Mouse (Mus musculus) cerebellum, adult 9-11 months (tissue): Measurements from ENCODE around the gene Ccdc148.

Source experiments
- DNase-seq: peaks from one replicate; pipeline ENCODE4 v3.0.0; 2022

The Ccdc148 gene

GRCm38 (mm10) chr2:59178191-59178590 lies 17.7 kb upstream of the Ccdc148 start:
- DNase-seq, result peak; percentile 19

- no peak for DNase-seq
These were observed 15.4 kb upstream of the Ccdc148 start for GRCm38 (mm10) chr2:59175926-59176325.

- no peak for DNase-seq
These were observed 11.1 kb upstream of the Ccdc148 start for GRCm38 (mm10) chr2:59171533-59171932.

- DNase-seq, result no peak
These were observed 10.1 kb upstream of the Ccdc148 start for GRCm38 (mm10) chr2:59170593-59170992.

- DNase-seq, result no peak
These were observed 9.7 kb upstream of the Ccdc148 start for GRCm38 (mm10) chr2:59170208-59170589.

- no peak for DNase-seq
These were observed 9.2 kb upstream of the Ccdc148 start for GRCm38 (mm10) chr2:59169572-59170207.

- peak; percentile 59 for DNase-seq
These were observed 7.3 kb upstream of the Ccdc148 start for GRCm38 (mm10) chr2:59167830-59168229.

- no peak for DNase-seq
These were observed 6.5 kb upstream of the Ccdc148 start for GRCm38 (mm10) chr2:59166976-59167375.

GRCm38 (mm10) chr2:59162285-59162600 lies 1.8 kb upstream of the Ccdc148 start:
- no peak for DNase-seq

- DNase-seq, result peak; percentile 79
These were observed 1.2 kb upstream of the Ccdc148 start for GRCm38 (mm10) chr2:59161441-59162284.

- DNase-seq, result peak; percentile 74
These were observed 548 bp upstream of the Ccdc148 start for GRCm38 (mm10) chr2:59161021-59161440.

GRCm38 (mm10) chr2:59159961-59160604 lies 400 bp downstream of the Ccdc148 start:
- DNase-seq, result peak; percentile 71

- DNase-seq, result no peak
These were observed 2.4 kb downstream of the Ccdc148 start for GRCm38 (mm10) chr2:59158117-59158516.

GRCm38 (mm10) chr2:59155428-59155827 lies 5.1 kb downstream of the Ccdc148 start:
- DNase-seq, result no peak

GRCm38 (mm10) chr2:59131044-59131443 lies 29.4 kb downstream of the Ccdc148 start:
- no peak for DNase-seq

- DNase-seq, result no peak
These were observed 30.7 kb downstream of the Ccdc148 start for GRCm38 (mm10) chr2:59129821-59130220.

GRCm38 (mm10) chr2:59129023-59129422 lies 31.5 kb downstream of the Ccdc148 start:
- no peak for DNase-seq

- no peak for DNase-seq
These were observed 104.8 kb downstream of the Ccdc148 start for GRCm38 (mm10) chr2:59055615-59056145.

GRCm38 (mm10) chr2:59054339-59054738 lies 106.1 kb downstream of the Ccdc148 start:
- DNase-seq, result peak; percentile 86

- peak; percentile 34 for DNase-seq
These were observed 106.9 kb downstream of the Ccdc148 start for GRCm38 (mm10) chr2:59053461-59054039.

GRCm38 (mm10) chr2:59050245-59050824 lies 110.1 kb downstream of the Ccdc148 start:
- DNase-seq, result no peak

GRCm38 (mm10) chr2:59049686-59050085 lies 110.8 kb downstream of the Ccdc148 start:
- DNase-seq, result no peak
